Mouse (Mus musculus): ENCODE measurements around the gene Cxcl17.
"Not testable (repeated sequence)": the region's sequence is repeated elsewhere in the genome, so short reads cannot be mapped to it uniquely, and the experiment has no call there.

The Cxcl17 gene

DNA sequence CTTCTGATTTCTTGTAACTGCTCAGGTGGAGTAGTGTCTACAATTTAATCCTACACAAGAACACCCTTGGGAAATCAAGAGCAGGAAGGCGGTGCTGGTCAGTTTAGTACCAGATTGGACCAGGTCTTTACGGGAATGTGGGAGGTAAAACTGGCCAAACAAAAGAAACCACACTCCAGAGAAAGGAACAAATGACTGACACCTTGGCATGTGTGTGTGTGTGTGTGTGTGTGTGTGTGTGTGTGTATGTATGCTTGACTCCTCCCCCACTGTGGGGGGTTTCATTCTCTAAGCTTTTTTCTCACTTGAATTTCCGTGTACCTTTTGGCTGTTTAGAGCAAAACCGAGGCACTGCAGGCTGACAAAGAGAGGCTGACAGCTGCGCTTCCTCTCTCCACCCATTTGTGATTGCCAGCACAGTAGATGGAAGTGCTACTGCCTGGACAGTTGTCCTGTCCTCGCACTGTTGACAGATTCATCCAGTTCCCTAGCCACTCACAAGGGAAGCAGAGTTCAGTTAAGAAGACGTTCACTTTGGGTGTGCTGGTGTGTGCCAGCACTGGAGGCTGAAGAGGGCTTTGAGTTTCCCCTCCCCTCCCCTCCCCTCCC, at the start of gene Cxcl17:
Gene Cxcl17, minus strand, starts transcription at position 54 of the 609 bp plus-strand sequence.
- DNase-seq, result no peak

DNA sequence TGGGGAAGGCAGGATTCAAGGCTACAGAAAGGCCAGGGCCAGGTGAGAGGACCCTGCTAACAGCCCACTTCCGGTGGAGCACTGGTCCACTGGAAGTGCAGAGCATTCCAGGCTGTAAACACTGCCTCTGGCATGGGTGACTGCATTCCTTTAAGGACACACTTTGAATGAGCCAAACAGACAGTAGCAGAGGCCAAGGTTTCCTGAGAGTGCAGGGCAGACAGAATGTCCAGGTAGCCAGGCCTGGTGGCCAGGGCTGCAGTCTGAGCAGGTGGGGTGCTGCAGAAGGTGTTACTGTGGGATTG, 49.3 kb upstream of the Cxcl17 start:
- DNase-seq, result not testable (repeated sequence)

DNA sequence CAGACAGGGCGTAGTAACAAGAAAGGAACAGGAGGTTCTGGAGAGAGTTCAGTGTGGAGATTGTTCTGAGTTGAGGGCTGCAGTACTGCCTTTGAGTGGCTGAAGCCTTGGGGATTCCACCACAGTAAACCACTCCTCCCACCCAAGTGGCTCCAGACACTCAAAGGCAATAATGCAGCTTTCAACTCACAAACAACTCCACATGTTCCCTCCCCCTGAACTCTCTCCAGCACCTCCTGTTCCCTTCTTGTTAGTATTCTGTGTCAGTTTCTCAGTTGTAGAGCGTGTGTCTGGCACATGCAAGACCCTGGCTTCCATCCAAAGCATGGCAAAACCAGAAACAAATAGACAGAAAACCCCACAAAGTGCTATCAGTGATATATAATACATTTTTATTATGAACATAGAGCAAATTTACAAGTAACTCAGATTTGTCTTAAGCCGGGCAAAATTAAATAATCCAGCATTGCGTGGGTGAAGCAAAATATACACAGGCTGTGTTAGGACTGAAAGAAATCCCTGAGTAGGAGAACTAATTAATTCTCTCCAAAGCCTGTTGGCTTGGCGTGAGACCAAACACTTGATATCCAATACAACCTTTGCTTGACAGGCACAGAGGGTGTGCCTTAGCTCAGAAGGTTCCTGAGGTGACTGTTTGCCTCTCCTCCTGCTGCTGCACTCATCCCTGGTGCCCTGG, 48.8 kb upstream of the Cxcl17 start:
- not testable (repeated sequence) for DNase-seq

DNA sequence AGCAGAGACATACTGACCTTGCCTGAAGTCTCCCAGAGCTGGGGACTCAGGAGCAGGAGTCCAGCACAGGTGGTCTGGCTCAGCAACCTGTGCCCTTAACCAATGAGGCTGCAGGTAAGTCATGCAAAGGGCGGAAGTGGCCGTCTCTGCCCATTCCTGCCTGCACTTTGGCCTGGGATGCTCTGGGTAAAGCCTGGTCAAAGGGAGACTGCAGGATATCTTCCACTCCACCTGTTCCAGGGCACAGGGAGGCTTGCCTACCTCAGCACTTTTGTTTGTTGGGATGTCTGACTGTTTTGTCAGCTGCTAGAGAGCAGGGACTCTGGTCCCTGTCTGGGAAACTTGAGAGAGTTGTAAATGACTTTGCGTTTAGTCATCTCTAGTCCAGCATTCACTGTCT, 39.4 kb upstream of the Cxcl17 start:
- no peak for DNase-seq

DNA sequence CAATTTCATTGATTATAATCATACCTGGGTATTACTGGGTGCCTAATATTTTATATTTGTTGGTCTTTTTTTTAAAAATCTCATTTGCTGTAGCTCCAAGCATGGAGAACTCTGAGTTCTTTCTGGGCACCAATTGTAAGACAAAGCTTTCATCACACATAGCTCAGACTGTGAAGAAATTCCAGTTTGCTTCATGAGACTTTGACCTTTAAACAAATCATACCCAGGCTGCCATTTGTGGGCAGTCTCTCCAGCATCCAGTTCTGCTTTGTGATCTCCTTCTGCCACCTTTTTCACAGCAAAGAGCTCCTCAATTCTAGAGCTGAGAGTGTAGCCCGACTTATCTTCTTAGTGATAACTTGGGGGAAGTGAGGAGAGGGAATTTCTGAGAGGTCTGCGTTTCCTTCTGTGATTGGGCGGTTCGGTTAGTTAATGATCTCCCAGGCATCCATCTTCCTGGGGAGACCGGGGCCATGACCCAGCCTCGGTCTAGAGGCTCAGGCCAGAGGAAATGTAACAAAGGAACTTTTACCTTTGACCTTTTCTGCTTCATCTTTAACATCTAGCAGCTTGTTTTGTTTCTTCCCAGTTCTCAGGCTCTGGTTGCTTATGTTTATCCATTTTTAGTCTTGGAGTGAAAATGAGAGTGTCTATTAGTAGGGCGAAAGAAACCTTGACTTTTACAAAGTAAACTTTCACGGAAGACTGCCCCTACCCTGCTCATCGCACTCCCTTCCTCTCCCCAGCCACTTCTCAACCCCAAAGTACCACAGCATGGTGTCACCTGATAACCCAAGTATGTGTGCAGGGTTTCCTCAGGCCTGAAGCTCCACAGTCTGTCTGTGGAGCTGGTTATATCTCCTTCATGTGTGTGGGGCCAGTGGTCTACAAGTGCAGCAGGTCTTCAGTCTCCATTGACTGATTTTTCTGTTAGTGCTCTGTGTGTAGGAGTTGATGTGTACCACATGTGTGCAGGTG, 37.5 kb upstream of the Cxcl17 start:
- no peak for DNase-seq

DNA sequence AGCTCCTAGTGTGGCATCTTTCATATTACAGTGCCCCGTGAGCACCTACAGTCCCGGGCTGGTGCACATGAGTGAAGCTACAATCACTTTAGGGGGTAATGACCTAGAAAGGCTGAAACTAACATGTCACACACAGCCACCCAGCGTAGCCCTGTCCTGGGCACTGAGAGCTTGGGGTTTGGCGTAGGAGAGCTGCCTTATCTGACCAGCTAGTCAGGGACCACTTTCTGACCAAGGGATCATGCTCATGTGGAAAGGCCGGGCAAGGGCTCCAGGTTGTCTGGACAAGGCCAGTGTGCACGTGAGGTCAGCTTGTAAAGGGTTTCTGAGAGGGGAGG, 28.1 kb upstream of the Cxcl17 start:
- DNase-seq, result no peak

DNA sequence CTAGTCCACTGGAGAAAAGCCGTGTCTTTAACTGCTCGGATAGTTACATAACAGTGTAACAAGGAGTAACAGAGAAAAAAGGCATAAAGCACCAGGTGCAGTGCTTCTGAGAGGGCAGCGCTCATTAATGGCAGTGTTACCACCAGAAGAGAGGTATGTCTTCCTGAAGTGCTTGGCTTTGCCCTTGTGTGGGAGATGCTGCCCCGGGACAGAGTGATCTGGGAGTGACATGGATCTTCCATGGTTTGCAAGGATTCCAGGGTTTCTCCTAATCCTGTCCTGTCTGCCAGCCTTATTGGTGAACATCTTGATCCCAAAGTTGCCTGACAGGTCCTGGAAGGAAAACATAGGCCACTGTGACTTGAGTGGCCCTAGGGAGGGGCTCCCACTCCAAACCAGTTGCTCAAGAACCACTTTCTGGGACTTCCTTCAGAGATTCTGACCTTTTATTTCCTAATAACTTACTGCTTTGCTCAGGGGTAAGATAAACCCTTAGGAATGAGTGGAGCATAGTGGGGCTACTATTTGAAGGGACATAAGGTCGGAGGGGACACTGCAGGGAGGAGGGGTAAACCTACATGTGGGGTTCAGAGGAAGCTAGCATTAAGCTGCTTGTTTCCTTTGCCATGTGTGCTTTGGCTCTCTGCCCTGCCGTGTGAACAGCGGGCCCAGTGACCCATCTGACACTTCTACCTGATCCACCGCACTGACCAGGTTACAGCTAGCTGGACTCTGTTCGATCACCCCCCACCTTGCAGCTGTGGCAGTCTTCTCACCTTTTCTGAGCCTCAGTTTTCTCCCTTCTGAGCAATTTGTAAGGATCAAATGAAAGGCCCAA, 27.5 kb upstream of the Cxcl17 start:
- no peak for DNase-seq

DNA sequence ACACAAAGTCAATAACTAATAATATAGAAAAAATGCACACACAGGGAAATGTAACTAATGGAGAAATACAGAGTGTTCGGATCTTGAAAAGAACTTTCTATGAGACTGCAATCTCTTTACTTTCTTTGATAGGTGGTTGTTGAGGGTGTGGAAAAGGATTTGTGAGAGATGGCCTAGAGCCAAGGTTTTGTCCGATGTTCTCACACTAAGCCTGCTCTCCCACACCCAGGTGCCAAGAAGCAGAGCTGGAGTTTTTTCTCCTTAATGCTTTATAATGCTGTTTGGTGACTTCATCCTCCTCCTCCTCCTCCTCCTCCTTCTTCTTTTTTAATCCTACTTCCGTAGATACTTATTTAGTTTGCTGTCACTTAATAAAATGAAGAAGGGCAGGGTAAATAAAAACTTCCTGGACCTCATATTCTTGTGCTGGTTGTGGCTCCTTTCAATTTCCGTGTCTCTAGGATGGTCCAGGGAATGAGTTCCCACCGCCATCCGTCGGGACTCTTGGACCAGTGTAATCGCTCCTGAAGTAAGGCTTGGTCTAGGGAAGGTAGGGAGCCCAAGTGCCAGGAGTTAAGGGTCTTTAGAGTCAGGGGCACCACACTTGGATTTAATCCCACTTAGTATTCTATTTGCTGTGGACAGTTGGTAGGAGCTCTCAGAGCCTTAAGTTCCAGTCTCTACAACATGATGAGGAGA, 26.6 kb upstream of the Cxcl17 start:
- DNase-seq, result no peak

DNA sequence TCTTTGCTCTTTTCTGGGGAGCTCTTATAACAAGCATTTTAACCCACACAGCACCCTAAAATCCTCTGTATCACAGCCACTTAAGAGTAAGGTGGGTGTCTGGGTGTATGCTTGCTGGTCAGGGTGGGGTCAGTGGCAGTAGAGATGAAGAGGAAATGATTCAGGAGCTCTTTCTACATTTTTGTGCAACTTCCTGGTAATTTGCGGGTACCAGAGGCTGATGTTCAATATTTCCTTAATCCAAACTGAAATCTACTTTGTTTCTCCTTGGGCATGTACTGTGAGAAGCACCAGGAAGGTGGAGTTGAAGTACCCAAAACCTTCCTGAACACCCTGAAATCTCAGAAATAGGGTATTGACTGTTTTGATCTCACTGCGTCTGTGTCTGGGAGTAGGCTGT, 24.0 kb upstream of the Cxcl17 start:
- no peak for DNase-seq

DNA sequence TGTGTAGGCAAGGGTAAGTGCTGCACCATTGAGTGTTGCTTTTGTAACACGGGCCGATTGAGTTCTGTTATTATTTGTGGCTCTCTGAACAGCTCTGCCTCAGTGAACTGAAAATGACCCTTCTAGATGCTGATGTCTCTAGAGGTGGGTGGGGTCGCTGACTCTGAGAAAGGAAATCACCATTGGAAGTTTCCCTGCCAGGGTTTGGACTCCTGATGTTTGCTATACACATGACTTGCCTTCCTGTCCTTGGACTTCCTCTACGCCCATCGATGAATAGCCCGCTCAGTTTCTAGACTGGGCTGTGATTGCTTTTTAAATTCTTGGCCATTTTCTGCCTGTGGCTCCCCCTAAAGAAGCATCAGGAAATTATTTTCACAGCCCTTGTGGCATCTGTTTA, 23.5 kb upstream of the Cxcl17 start:
- peak in 1 of 2 experiments; percentile 19 for DNase-seq

DNA sequence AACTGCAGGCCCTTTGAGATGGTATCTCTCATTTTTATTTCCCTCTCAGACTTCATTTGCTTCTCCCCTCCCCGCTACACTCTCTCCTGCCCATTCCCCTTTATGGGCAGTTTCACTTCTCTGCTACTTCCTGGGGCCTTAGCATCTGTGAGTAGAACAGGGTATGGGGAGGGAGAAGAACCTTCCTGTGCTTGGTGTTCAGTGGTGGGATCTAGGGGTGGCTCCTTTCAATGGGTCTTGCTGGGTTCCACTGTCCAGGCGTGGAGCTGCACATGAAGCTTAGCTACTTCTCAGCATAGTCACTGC, 22.8 kb upstream of the Cxcl17 start:
- DNase-seq, result peak; percentile 48 to 56

DNA sequence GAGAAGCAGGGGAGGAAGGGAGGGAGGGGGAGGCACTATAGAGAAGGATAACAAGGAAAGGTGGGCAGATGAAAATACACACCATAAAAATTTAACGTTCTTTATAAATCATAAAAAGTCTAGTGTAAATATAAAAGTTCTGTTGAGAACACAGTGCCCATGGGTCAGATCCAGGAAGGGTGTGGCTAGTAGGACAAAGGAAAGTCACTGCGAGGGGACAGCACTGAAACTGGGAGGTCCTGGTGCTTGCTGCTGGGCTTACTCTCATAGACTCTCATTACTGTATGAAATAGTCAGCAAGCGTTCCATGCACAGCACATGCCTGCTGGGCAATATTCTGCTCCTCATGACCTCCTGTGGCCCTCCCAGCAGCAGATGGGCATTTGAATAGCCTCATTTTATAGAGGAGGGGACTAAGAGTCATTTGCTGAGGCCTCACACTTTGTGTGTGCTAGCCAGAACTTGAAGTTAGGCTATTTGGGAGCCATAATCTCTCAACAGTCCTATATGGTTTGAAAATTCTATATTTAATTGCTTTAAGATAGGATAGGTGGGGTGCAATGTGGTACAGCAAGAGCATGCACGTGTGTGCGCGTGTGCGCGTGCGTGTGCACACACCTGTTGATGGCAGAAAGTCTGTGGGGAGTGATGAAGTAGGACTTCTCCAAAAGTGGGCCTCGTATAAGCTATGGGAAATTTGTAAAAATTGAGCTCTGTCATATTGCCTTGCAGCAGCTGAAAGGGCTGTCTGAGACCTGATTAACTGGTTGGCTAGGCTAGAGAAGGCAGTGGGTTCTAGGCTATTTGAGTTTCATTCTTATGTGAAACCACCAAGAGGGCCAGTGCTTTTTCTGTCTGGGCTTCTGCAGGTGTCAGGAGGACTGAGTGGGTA, 22.2 kb upstream of the Cxcl17 start:
- DNase-seq, result peak in 1 of 2 experiments; percentile 32

DNA sequence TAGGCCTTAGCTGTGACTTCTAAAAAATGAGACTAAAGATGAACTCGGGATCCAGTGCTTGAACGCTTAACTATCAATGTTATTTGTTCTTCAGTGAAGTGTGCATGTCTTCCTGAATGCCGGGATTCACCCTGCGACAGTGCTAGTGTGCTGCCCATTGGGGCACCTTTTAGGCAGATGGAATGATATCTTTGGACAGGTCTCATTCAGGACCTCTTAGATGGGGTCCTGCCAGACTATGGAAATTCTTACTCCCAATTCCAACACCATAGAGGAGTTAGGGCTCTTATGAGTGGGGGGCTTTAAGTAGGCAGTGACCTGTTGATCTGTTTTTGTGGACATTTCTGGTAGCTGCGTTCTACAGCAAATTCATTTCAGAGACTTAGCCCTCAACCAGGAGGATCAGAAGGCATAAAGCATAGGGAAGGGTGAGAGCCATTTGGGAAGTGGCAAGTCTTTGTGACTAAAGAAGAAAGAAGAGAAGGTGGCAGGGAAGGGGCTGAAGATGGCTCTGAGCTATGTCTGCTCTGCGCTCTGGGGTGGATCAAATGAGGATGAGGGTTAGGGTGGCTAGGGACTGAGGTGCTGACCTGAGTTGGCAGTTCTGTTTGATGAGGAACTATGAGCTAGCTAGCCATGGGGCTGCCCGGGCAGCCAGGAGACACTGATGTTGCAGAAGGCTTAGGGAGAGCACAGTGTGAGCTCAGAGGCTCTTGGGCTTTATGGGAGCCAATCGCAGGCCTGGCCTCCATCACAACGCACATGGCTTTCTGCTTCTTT, 21.3 kb upstream of the Cxcl17 start:
- DNase-seq, result no peak

DNA sequence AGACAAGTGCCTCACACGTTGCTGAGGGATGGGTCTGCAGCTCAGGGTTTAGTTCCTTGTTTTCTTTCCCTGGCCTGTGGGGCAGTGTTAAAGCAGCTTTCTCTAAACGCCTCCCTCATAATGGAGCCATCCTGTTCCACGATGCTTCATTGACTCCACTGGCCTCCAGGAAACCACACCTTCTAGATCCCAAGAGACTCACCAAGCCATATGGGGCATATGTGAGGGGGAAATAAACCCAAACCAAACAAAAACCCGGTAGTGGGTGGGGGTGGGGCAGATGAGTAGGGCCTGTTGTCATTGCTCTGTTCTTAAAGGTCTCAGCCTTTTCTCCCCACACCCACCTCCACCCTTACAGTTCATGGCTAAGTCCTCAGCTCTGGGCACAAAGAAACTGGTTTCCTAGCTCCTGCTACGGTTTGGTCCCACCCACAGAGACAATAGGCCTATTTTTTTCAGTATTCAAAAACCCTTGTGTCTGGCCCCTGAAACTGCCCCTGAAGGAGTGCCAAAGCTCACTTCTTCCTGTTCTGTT, 20.4 kb upstream of the Cxcl17 start:
- peak; percentile 45 for DNase-seq

DNA sequence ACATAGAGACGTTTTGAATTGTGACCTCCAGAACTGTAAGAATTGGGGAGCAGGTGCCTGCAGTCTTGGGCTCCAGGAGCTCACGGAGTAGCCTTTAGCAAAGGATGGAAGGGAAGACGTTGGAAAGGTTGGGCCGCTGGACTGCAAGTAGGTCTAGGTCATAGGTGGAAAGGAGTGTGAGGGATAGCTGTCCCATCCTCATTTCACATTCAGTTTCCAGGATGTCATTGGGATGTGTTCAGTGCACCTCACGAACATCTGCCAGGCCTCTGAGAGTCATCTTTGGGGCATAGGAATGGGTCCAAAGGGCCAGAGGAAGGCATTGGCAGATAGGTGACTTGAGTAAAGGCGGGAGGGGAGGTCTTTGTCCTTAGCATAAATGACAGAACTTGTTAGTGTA, 19.7 kb upstream of the Cxcl17 start:
- no peak for DNase-seq

DNA sequence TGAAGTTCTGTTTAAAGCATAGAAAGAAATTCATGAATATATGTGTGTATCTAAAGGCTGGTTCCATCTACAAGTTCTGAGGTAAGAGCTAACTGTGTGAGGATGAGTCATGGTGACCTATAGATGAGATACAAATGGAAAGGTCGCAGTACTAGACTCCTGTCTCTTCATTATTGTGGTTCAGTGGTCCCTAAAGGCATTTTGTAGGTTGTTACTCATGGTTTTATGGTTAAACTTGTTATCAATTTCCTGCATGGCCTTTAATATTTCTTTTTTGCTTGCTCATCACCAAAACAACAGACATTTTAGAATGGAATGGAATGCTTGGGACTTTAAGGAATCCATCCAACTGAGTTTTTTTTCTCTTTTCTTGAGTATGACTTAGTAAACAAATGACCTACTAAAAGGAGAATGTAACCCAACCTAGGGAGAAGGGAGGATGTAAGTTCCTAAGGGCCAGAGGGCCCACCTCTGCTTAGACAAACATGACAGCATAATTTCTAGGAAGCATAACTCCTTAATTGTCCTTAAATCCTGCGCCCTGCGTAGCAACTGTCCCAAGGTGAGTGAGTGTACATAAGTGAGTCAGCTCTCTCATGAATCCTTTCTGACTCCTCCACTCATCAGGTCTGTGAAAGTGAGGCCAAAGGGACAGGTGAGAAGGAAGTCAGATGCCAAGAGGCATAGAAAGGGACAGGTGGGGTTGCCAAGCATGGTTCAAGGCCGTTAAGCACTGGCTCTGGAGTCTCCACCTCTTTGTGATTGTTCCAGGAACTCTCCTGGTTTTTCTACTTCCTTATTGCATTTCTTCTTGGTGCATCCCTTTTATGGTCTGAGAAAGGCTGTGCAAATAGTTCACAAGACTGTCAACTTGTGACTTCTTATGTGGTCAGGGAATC, 17.4 kb upstream of the Cxcl17 start:
- DNase-seq, result no peak

DNA sequence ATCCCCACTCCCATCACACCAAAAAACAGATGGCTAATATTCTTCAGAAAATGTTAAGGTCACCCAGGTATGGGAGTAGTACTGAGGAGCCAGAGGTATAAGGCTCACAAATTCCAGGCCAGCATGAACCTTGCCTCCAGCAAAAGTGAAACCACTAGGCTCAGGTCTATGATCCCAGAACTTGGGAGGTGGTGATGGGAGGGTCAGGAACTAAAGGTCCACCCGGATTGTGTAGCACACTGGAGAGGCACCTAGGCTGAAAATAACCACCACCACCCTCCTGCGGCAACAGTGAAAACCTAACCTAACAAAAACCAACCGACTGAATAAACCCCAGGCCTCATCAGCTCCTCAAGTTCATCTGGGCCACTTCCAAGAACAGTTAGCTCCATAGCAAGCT, 15.6 kb upstream of the Cxcl17 start:
- no peak for DNase-seq

DNA sequence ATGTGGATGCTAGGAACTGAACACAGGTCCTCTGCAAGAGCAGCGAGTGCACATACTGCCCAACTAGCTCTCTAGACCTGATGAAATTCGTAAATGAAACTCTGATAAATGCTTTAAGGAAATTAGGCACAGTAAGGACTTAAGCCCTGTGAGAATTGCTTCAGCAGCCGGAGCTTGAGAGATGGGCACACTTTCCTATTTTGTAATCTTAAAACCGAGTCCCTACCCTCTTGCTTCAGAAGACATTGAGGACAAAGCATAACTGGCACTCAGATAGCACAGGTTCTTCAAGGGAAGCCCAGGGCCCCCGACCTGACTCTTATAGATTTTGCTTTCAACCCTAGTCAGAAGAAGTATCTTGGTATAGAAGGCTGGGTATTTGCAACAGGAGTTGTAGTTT, 14.5 kb upstream of the Cxcl17 start:
- DNase-seq, result no peak

DNA sequence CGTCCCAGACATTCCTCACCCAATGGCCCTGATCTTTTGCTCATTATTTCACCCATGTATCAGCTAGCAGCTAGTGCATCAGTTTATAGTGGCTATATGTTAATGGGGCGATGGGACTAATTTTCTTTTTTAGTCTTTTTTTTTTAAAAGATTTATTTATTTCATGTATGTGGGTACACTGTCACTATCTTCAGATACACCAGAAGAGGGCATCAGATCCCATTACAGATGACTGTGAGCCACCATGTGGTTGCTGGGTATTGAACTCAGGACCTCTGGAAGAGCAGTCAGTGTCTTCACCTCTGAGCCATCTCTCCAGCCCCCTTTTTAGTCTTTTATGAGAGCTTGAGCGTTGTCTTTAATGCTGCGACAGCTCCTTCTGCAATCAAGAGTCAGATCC, 13.7 kb upstream of the Cxcl17 start:
- not testable (repeated sequence) for DNase-seq
